Mouse (Mus musculus): ENCODE measurements at regions not wholly inside any gene's neighbourhood (a gene's known extent, or its start where the extent isn't known, plus 50 kb on each side); places are given as distances from the start of the nearest gene placed in this dataset.

DNA sequence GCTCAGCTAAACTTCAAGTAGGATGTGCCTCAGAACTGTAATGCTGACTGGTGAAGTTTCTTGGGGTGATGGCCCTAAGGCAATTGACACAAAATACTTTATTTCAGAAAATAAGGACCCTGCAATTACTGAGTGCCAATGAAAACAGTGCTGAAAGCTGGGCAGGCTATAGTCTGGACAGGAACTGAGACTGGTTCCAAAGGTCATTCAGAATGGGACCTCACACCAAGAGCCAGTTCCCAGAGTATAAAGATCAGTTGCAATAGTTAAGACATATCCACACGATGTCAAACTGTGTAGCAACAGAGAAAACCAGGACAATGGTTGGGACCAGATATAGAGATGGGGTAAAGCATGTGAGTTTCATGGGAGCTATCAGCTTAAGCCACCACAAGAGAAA lies 409.6 kb upstream of the Mctp2 start:
- no peaks in the 10 kb centered on the region for H3K36me3 ChIP-seq (ENCODE audit: control insufficient read depth, insufficient read depth)
- WGBS, result 53% methylated on average over 1 of the region's 1 CpGs
- no peak overlapping the region for H3K4me2 ChIP-seq (ENCODE audit: low read depth, low read length)
- H3K27me3 ChIP-seq (ENCODE audit: control insufficient read depth, insufficient read depth, low read length), result no peaks in the 10 kb centered on the region
- no peaks in the 10 kb centered on the region for H3K9me3 ChIP-seq (replicated peaks; ENCODE audit: control insufficient read depth, low read length)
- H3K9ac ChIP-seq (ENCODE audit: low read length), result no peak overlapping the region
- no peak for ATAC-seq (replicated peaks; ENCODE audit: extremely low read depth, insufficient read depth, low FRiP score)
- H3K27ac ChIP-seq (ENCODE audit: low read length), result no peak overlapping the region
- H3K4me3 ChIP-seq (ENCODE audit: low read length), result no peak overlapping the region
- H3K4me1 ChIP-seq (ENCODE audit: control insufficient read depth, insufficient read depth, low read length), result no peaks in the 10 kb centered on the region

DNA sequence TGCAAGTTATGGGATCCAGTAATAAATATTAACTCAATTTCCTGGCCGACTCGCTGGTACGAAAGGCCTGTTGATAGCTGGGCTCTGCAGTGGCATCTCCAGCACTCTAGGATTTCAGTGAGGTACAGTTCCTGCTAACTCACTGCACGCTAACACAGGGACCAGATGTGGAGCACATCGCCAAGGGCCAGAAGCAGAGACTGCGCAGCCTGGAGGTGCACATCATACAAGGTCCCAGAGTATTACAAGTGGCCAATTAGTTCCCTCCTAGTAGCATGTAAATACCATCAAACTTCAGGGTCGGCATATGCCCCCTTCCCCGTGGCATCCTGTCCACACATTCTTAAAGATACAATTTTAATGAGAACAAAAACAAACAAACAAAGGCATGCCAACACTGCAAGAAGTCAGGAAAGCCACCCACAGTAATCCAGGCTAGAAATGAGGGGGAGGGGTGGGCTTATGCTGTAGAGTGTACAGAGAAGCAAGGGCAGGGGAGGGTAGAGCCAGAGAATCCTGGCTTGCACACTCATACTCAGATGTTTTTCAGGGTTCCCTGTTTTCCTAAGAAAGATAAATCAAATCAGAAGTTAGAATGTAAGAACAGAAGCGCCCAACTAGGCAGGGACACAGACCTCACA lies 419.9 kb upstream of the Mctp2 start:
- Histone ChIP-seq H3K9ac (ENCODE audit: low read length) (no peak overlapping the region), H3K4me2 (ENCODE audit: low read depth, low read length) (no peak overlapping the region), H3K36me3 (ENCODE audit: control insufficient read depth, insufficient read depth) (no peaks in the 10 kb centered on the region), H3K27me3 (ENCODE audit: control insufficient read depth, insufficient read depth, low read length) (no peaks in the 10 kb centered on the region), H3K9me3 (replicated peaks; ENCODE audit: control insufficient read depth, low read length) (no peaks in the 10 kb centered on the region), H3K4me1 (ENCODE audit: control insufficient read depth, insufficient read depth, low read length) (no peaks in the 10 kb centered on the region), H3K4me3 (ENCODE audit: low read length) (no peak overlapping the region), H3K27ac (ENCODE audit: low read length) (no peak overlapping the region)
- 70% methylated on average over 9 of the region's 9 CpGs for WGBS
- ATAC-seq (replicated peaks; ENCODE audit: extremely low read depth, insufficient read depth, low FRiP score), result no peak

- no peaks in the 10 kb centered on the region for H3K9me3 ChIP-seq (replicated peaks; ENCODE audit: control insufficient read depth, low read length)
- H3K36me3 ChIP-seq (ENCODE audit: control insufficient read depth, insufficient read depth), result no peaks in the 10 kb centered on the region
- no peaks in the 10 kb centered on the region for H3K4me1 ChIP-seq (ENCODE audit: control insufficient read depth, insufficient read depth, low read length)
- no peak overlapping the region for H3K9ac ChIP-seq (ENCODE audit: low read length)
- ATAC-seq (replicated peaks; ENCODE audit: extremely low read depth, insufficient read depth, low FRiP score), result no peak
- H3K27ac ChIP-seq (ENCODE audit: low read length), result no peak overlapping the region
- WGBS, result 81% methylated on average over 8 of the region's 8 CpGs
- no peak overlapping the region for H3K4me3 ChIP-seq (ENCODE audit: low read length)
- no peak overlapping the region for H3K4me2 ChIP-seq (ENCODE audit: low read depth, low read length)
- H3K27me3 ChIP-seq (ENCODE audit: control insufficient read depth, insufficient read depth, low read length), result no peaks in the 10 kb centered on the region
Observed at GRCm38 (mm10) chr7:72737792-72738191, 431.4 kb upstream of the Mctp2 start.

DNA sequence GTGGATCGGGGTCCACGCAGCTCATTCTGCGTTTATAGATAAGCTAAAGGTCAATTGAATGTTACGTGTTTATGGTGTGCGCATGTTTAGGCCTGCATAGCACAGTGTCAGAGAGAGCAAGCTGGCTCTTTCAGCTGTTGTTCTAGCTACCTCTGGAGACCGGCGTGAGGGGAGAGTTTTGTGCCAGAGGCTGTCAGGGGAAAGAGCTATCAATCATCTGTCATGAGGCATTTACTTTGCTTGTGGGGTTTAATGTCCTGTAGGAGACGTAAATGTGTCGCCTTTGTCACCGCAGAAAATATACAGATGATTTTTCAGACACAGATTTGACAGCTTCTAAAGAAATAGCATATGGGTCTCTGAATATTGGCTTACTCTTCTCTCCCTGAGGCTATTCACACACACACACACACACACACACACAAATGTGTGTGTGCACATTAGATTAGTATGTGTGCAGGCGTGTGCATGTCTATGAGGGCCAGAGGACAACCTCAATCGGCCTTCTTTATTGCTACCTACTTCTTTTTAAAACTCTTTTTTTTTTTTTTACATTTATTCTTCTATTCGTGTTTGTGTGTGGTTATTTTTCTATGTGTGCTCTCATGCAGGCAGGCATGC lies 432.0 kb upstream of the Mctp2 start:
- Histone ChIP-seq H3K4me2 (ENCODE audit: low read depth, low read length) (no peak overlapping the region), H3K36me3 (ENCODE audit: control insufficient read depth, insufficient read depth) (no peaks in the 10 kb centered on the region), H3K4me1 (ENCODE audit: control insufficient read depth, insufficient read depth, low read length) (no peaks in the 10 kb centered on the region), H3K27me3 (ENCODE audit: control insufficient read depth, insufficient read depth, low read length) (no peaks in the 10 kb centered on the region), H3K9ac (ENCODE audit: low read length) (no peak overlapping the region), H3K27ac (ENCODE audit: low read length) (no peak overlapping the region), H3K9me3 (replicated peaks; ENCODE audit: control insufficient read depth, low read length) (no peaks in the 10 kb centered on the region), H3K4me3 (ENCODE audit: low read length) (no peak overlapping the region)
- WGBS, result 65% methylated on average over 13 of the region's 13 CpGs
- ATAC-seq (replicated peaks; ENCODE audit: extremely low read depth, insufficient read depth, low FRiP score), result no peak

DNA sequence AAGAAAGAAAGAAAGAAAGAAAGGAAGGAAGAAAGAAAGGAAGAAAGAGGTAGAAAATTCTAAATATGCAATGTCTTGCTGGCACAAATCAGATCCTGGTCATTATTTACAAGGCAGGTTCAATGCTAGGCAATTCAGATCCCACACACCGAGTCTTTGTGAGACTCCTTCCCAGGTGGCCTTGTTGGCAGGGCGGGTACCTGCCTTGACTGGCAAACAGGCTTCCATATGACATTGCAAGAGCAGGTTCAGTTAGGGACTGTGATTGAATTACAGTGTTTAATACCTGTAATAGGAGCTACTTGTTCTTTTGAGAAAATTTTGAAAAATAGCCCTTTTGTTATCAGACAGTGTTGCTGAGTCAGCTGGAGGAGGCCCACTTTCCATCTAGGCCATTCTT lies 436.0 kb upstream of the Mctp2 start:
- Histone ChIP-seq H3K27me3 (ENCODE audit: control insufficient read depth, insufficient read depth, low read length) (no peaks in the 10 kb centered on the region), H3K9me3 (replicated peaks; ENCODE audit: control insufficient read depth, low read length) (no peaks in the 10 kb centered on the region), H3K4me2 (ENCODE audit: low read depth, low read length) (no peak overlapping the region), H3K4me3 (ENCODE audit: low read length) (no peak overlapping the region), H3K4me1 (ENCODE audit: control insufficient read depth, insufficient read depth, low read length) (no peaks in the 10 kb centered on the region), H3K27ac (ENCODE audit: low read length) (no peak overlapping the region), H3K36me3 (ENCODE audit: control insufficient read depth, insufficient read depth) (no peaks in the 10 kb centered on the region), H3K9ac (ENCODE audit: low read length) (no peak overlapping the region)
- ATAC-seq (replicated peaks; ENCODE audit: extremely low read depth, insufficient read depth, low FRiP score), result no peak
- WGBS, result 80% methylated on average over 2 of the region's 2 CpGs

DNA sequence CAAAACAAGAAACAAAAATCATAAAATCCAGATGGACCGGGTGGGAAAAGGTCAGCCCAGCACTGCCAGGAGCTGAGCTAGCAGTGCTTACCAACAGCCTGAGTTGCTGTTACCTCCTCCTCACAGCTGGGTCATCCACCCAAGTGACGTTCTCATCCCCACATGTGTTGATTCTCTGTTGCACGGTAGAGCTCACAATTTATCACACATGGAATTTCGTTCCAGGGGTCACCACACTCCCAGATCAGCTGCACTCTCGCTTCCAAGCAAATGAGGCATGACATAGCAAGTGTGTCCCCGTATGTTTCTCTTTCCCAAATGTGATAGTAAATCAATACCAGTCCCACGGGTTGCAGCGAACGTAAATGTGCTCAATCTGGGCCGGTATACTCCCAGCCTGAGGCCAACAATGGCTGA lies 445.1 kb upstream of the Mctp2 start:
- 67% methylated on average over 10 of the region's 10 CpGs for WGBS
- no peaks in the 10 kb centered on the region for H3K4me1 ChIP-seq (ENCODE audit: control insufficient read depth, insufficient read depth, low read length)
- no peaks in the 10 kb centered on the region for H3K27me3 ChIP-seq (ENCODE audit: control insufficient read depth, insufficient read depth, low read length)
- ATAC-seq (replicated peaks; ENCODE audit: extremely low read depth, insufficient read depth, low FRiP score), result no peak
- H3K9me3 ChIP-seq (replicated peaks; ENCODE audit: control insufficient read depth, low read length), result no peaks in the 10 kb centered on the region
- no peak overlapping the region for H3K9ac ChIP-seq (ENCODE audit: low read length)
- no peak overlapping the region for H3K27ac ChIP-seq (ENCODE audit: low read length)
- H3K4me2 ChIP-seq (ENCODE audit: low read depth, low read length), result no peak overlapping the region
- no peak overlapping the region for H3K4me3 ChIP-seq (ENCODE audit: low read length)
- H3K36me3 ChIP-seq (ENCODE audit: control insufficient read depth, insufficient read depth), result no peaks in the 10 kb centered on the region

GRCm38 (mm10) chr7:72753053-72753559 lies 446.7 kb upstream of the Mctp2 start:
- ATAC-seq (replicated peaks; ENCODE audit: extremely low read depth, insufficient read depth, low FRiP score), result no peak

GRCm38 (mm10) chr7:72762711-72763110 lies 456.3 kb upstream of the Mctp2 start:
- Histone ChIP-seq H3K27me3 (ENCODE audit: control insufficient read depth, insufficient read depth, low read length) (no peaks in the 10 kb centered on the region), H3K4me2 (ENCODE audit: low read depth, low read length) (no peak overlapping the region), H3K9me3 (replicated peaks; ENCODE audit: control insufficient read depth, low read length) (no peaks in the 10 kb centered on the region), H3K9ac (ENCODE audit: low read length) (no peak overlapping the region), H3K27ac (ENCODE audit: low read length) (no peak overlapping the region), H3K4me1 (ENCODE audit: control insufficient read depth, insufficient read depth, low read length) (no peaks in the 10 kb centered on the region), H3K4me3 (ENCODE audit: low read length) (no peak overlapping the region), H3K36me3 (ENCODE audit: control insufficient read depth, insufficient read depth) (no peaks in the 10 kb centered on the region)
- no peak for ATAC-seq (replicated peaks; ENCODE audit: extremely low read depth, insufficient read depth, low FRiP score)
- WGBS, result 56% methylated on average over 1 of the region's 1 CpGs

More at GRCm38 (mm10) chr7:72753053-72753559, 446.7 kb upstream of the Mctp2 start:
- 45% methylated on average over 3 of the region's 3 CpGs for WGBS
- Histone ChIP-seq H3K36me3 (ENCODE audit: control insufficient read depth, insufficient read depth) (no peaks in the 10 kb centered on the region), H3K4me2 (ENCODE audit: low read depth, low read length) (no peak overlapping the region), H3K27ac (ENCODE audit: low read length) (no peak overlapping the region), H3K9me3 (replicated peaks; ENCODE audit: control insufficient read depth, low read length) (no peaks in the 10 kb centered on the region), H3K4me1 (ENCODE audit: control insufficient read depth, insufficient read depth, low read length) (no peaks in the 10 kb centered on the region), H3K9ac (ENCODE audit: low read length) (no peak overlapping the region), H3K27me3 (ENCODE audit: control insufficient read depth, insufficient read depth, low read length) (no peaks in the 10 kb centered on the region), H3K4me3 (ENCODE audit: low read length) (no peak overlapping the region)

DNA sequence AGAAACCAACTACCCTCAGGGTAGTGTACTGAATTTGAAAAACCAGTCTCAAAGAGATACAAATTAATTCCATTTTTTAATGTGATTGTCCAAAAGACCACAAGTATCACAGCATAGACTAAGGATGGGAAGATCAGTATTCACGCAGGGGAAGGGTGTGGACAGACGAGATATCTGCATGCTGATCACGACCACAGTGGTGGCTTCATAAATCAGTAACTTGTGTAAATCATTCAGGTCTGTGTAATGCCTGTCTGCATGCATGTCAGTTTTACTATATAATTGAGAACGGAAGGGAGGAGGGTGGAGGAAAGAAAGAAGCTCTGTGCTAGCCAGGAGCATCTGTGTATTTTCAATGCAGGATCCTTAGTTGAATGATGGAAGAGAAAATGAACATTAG lies 462.3 kb upstream of the Mctp2 start:
- WGBS, result 76% methylated on average over 4 of the region's 4 CpGs

More for the DNA sequence above, 462.3 kb upstream of the Mctp2 start:
- no peaks in the 10 kb centered on the region for H3K27me3 ChIP-seq (ENCODE audit: control insufficient read depth, insufficient read depth, low read length)
- no peak for ATAC-seq (replicated peaks; ENCODE audit: extremely low read depth, insufficient read depth, low FRiP score)
- H3K36me3 ChIP-seq (ENCODE audit: control insufficient read depth, insufficient read depth), result no peaks in the 10 kb centered on the region
- H3K4me2 ChIP-seq (ENCODE audit: low read depth, low read length), result no peak overlapping the region
- H3K4me3 ChIP-seq (ENCODE audit: low read length), result no peak overlapping the region
- H3K27ac ChIP-seq (ENCODE audit: low read length), result no peak overlapping the region
- no peak overlapping the region for H3K9ac ChIP-seq (ENCODE audit: low read length)
- no peaks in the 10 kb centered on the region for H3K4me1 ChIP-seq (ENCODE audit: control insufficient read depth, insufficient read depth, low read length)
- no peaks in the 10 kb centered on the region for H3K9me3 ChIP-seq (replicated peaks; ENCODE audit: control insufficient read depth, low read length)
